Mouse (Mus musculus): ENCODE results near the gene Pcca.
"Not testable (repeated sequence)": the region's sequence is repeated elsewhere in the genome, so short reads cannot be mapped to it uniquely, and the experiment has no call there.

Gene Pcca

DNA sequence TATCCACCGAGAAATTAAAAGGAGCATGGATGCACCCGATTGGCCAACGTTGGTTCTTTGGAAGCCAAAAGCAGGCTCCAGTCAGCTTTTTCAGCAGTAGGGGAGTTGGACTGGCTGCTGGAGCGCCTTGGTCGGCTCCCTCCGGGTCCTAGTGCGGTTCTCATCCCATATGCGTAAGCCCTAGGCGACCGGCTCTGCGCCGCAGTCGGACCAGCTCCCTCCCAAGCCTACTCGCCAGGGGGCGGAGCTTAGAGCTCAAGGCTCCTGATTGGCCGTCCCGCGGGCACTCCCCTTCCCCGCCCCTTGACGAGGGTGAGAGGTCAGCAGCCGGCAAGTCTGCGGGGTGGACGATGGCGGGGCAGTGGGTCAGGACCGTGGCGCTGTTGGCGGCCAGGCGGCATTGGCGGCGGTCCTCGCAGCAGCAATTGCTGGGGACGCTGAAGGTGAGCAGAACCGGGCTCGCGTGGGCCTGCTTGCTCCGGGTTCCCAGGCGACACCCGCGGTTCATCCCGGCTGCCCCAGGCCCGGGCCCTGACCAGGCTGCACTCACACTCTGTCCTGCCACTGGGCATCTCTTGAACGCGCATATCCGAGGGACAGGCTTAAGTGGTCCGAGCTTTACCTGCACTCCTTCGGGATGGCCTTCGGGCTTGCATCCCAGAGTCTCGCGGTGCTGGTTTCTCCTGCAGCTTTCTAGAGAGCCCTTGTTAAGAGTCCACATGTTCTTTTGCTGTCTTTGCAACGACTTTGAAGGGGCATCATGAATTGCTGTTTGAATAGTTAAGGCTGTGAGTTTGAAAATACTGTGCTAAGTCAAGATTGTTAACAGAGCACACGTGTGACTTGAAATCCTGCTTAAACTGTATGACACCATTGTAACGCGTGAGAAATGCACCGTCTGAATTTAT lies at the start of gene Pcca:
TSS of gene Pcca (plus strand) at position 308 of the 908 bp plus-strand sequence.
- DNase-seq: peak; percentile 98

DNA sequence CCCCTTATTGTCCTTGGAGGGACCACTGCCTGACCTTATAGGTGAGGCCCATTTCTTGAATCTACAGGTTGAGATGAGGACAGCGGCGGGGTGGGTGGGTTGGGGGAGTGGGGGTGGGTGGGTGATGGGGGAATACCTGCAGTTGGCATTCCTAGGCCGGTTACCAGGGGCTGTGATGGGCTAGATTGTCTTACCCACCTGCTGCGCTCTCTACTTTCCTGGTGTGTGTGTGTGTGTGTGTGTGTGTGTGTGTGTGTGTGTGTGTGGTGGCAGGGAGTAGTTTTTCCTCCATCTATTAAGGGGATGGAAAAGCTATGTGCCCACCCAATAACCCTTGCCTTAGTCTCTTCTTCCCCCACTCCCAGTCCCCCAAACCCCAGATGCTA lies 49.7 kb upstream of the Pcca start:
- no peak for DNase-seq

GRCm38 (mm10) chr14:122484844-122485551 lies 49.1 kb upstream of the Pcca start:
- no peak for DNase-seq

DNA sequence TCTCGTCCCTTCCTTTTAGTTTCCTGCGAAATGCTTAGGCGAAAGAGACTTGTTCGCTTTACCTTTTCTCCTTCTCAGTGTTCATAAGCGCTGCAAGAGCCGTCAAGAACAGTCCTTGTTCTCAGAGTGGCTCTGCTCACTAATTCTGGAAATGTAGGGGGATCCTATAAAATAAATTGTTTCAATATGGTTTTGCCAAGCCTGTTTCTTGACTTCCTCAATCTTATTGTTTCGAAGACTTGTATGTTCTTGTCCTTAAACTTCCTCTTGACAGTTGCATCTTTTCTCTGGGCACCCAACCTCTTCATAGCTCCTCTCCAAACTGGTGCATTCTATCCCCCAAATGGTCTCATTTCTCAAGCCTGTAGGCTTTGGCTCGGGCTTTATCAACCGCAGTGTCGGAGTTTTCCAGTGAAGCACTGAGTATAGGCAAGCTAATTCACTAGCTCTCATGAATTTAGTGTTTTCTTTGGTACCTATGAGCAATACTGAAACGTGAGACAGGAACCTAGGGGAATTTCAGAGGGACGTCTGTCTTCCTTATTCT lies 48.4 kb upstream of the Pcca start:
- no peak for DNase-seq

GRCm38 (mm10) chr14:122486611-122487010 lies 47.5 kb upstream of the Pcca start:
- no peak for DNase-seq

DNA sequence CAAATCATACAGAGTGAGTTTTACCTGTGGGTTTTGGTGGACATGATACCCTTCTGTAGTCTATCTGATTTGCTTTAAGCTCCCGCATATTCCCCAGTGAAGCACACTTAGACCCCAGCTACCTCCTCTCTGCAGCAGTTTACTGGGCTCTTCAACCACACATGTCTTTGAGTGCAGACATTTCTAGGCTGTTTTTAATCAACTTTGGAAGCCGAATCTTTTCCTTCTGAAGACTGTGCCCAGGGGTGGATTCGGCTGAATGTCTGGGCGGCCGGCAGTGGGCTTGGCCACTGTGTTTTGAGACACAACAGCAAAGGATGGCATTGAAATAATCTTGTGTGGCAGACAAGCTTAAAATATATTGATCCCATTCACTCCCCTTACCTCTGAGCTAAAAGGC lies 46.8 kb upstream of the Pcca start:
- DNase-seq: no peak

GRCm38 (mm10) chr14:122489041-122489440 lies 45.1 kb upstream of the Pcca start:
- DNase-seq: no peak

DNA sequence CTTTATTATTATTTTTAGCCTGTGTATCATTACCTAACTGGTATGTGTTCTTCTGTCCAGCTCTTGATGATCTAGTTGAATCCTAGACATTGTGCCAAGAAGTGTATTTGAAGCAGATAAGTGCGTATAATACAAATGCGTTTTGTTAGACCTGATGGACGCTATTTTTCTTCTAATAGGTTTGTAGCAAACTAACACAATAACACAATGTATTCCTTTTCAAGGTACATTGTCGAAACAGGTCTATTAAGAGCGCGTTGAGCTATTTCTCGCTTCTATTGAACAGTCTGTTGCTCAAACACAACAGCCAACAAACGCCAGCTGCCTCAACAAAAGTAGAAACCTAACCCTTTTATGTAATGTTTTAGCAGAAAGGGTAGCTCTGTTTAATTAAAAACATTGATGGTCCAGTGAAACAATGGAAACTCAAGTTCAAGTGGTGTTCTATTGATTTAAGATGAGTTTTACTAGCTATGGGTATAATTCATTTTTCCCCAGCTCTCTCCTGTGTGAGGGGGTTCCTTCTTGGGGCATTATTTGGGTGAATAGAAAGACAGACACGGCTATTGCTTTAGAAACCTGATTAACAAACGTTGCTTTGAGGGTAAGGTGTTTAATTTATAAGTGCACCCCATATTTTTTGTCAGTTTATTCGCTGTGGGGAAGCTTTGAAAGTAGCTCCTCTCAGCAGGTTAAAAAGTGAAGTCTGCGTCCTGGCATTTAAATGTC lies 44.3 kb upstream of the Pcca start:
- DNase-seq: no peak

DNA sequence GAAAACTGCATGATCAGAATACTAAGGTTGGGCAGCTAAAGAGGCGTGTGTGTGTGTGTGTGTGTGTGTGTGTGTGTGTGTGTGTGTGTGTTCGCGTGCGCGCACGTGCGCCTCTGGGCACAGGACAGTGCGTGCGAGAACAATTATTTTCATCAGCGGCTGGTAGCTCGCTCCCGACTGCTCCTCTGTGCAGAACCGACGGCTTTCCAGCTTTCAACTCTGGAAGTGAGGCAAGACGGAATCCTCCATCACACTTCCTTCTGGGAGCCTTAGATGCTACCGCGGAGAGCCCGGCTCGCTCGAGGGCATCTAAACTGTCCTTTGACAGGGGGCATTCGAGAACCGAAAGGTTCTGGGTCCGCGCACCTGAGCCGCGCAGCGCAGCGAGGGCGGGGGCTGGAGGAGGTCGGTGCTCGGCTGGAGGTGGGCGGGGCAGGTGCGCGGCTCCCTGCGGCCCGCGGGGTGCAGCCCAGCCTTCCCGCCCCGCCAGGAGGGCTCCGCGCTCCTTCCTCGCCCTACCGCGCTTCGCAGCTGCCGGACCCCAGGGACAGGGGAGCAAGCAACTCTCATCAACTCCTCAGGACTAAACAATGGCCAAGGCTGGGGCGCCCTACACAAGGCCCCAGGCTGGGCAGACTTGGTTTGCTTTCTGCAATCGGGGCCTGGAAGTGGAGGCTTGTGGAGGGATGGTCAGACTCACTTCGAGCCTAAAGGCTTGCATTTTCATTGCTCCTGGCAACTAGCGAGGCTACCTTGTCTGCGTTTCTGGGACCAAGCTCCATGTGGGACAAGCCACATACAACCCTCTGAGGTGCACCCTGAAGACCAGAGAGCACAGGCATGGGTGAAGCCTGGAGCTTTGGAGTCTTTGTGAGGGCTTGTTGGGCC lies 43.4 kb upstream of the Pcca start, which contains the start of gene Gm10837:
TSS of gene Gm10837 (plus strand) at position 146 of the 888 bp plus-strand sequence.
- no peak for DNase-seq

GRCm38 (mm10) chr14:122491521-122491920 lies 42.6 kb upstream of the Pcca start:
- DNase-seq: no peak

- DNase-seq: no peak
Measured at GRCm38 (mm10) chr14:122492015-122492414, 42.1 kb upstream of the Pcca start.

DNA sequence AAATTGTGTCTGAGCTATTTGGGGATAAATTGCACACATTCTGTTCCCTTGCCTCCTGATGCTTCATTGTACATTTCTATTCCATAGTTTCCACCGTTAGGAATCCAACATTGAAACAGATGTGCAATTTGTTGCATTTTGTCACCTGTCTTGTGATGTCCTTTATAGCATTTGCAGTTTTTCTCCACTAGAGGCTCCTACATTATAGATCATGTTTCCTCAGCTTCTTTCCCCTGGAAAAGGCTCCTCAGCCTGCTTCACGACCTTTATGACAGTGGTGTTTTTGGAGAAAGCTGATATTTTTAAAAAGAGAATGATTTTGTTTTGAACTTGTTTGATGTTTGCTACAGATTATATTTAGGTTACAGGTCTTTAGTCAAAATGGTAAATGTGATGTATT lies 25.1 kb upstream of the Pcca start:
- no peak for DNase-seq

DNA sequence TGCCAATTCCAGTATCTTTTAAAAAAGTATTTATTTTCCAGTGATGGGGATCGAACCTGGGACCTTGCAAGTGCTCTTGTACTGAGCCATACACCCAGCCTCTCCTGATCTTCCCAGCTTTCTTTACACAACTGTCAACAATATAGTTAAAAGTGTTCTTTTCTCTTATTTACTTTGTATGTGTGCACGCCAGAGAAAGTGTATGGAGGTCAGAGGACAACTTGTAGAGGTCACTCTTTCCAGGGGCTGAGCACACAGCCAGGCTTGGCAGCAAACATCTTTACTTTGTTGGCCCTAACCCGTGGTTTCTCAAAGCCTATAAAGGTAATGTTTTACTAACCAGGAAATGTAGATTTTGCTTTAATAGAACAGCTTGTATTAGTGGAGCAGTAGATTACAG lies 22.6 kb upstream of the Pcca start:
- no peak for DNase-seq

DNA sequence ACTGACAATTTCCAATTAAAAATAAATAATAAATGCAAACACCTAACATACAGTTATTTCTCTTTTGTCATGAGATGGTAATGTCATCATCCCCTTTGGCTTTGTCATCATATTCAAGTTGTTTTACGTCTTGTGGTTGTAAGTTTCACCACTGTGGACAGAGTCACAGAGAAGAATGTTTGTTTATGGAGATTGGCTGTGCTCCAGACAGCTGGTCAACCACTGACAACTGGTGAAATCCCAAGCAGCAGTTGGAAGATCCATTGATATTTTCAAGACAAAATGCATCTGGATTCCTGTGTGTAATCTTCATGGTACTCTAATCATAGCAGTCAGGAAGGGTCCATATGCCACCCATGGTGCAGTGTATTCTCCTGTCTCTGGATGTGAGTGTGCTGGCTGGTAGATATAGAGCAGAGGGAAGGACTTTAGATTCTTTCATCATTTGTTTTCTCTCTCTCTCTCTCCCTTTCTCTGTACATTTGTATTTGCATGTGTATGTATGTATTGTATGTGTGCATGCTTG lies 20.6 kb upstream of the Pcca start:
- DNase-seq: no peak

DNA sequence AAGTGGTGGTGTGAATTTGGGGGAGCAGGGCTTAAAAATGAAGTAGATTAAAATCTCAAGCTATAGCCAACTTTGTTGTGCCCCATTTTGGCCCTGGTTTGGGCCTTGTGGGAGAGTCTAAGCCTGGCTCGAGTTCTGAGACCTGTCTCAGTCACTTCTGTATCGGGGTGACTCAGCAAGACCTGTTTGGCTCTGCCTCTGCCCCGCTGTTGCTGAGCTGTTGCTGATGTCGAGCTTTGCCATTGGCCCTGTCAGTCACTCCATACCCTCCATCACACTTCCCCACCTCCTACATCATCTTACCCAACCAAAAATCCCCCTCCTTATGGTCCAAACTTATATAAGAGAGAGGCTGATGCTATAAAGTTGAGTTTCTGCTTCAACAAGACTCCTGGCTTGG lies 5.6 kb upstream of the Pcca start:
- DNase-seq: no peak

GRCm38 (mm10) chr14:122535986-122536385 lies 1.9 kb downstream of the Pcca start:
- no peak for DNase-seq

GRCm38 (mm10) chr14:122548421-122548820 lies 14.3 kb downstream of the Pcca start:
- DNase-seq: no peak

DNA sequence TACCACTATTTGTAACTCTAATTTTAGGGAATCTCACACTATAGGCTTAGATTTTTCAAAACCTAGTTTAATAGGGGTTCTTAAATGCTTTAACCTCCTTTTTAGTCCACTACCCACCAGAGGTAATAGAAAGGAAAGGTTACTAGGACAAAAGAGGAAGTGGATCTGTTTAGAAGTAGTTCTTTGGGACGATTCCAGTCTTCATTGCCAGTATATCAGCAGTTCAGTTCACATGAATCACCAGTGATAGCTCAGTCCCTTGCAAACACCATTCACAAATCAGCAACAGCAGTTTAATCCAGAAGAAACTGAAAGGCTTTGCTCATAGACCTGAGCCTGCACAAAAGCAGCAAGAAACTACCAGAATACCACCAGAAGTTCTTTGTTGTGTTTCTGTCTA lies 14.8 kb downstream of the Pcca start:
- no peak for DNase-seq

DNA sequence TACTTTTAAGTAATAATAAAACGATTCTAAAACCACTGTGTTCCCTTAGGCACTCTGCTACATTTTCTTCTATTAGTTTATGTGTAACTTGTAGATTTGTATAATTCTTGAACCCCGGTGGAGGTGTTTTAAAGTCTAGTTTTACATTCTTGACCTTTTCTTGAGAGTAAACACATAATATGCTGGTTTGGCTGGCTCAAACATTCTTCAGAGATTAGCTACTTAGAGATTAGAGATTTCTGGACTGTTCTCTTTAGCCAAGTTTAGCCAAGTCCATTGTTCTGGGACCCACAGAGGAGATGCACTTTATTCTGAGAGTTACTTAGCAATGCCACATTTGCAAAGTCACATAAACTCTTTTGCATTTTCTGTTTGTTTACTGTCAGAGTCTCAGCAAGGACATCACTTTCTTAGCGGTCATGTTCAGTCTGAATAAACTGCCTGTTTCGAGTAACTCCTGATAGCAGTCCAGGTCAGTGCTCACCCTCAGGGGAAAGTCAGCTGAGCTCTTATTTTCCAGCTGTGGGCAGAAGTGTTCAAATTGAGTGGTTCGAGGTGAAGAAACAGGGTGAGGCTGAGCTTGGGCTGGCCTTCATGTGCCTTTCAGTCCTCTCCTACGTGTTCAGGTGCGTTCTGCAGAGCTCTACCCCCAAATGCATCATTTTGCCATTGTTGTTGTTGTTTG lies 18.8 kb downstream of the Pcca start:
- no peak for DNase-seq

GRCm38 (mm10) chr14:122557353-122557752 lies 23.2 kb downstream of the Pcca start:
- no peak for DNase-seq

GRCm38 (mm10) chr14:122560893-122561452 lies 26.8 kb downstream of the Pcca start:
- DNase-seq: not testable (repeated sequence)

All from layer of hippocampus, adult 9-11 months (tissue).